Mouse (Mus musculus): Measurements from ENCODE around the gene Theg. TPM values are rescaled to one million over a fixed set of nuclear protein-coding genes. Genes with fewer than 3 reads are reported as not detected.

Gene Theg
- polyA plus RNA-seq, 1 experiment from 2014 or later = not detected

DNA sequence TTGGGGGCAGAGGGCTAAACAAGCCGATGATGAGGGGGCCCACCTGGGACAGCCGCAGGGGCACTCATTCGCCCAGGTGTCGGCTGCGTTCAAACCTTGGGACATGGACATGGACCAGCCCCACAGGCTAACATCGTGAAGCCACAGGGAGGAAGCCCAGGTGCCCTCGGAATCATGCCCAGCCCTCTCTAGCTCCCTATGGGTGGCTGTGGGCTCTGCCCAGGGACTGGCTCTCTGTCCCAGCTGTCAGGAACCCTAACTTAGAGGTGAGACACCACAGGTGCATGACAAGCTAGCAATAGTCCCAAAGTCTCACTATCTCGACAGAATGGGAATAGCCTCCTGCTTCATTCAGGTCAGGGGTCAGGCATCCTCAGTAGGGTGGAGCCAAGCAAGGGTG, 34.6 kb downstream of the Theg start:
- Histone ChIP-seq H3K4me1 (peaks cover 25% of the 10 kb centered on the region), H3K27me3 (no peaks in the 10 kb centered on the region; the same call in 1 of the 2 replicates), H3K4me2 (replicated peaks) (no peak overlapping the region), H3K9ac (no peak overlapping the region), H3K36me3 (peaks cover 28% of the 10 kb centered on the region), H3K27ac (no peak overlapping the region), H3K9me3 (replicated peaks) (no peaks in the 10 kb centered on the region), H3K4me3 (no peak overlapping the region)
- no peak for ATAC-seq (ENCODE audit: low FRiP score)
- 92% methylated on average over 8 of the region's 8 CpGs for WGBS

DNA sequence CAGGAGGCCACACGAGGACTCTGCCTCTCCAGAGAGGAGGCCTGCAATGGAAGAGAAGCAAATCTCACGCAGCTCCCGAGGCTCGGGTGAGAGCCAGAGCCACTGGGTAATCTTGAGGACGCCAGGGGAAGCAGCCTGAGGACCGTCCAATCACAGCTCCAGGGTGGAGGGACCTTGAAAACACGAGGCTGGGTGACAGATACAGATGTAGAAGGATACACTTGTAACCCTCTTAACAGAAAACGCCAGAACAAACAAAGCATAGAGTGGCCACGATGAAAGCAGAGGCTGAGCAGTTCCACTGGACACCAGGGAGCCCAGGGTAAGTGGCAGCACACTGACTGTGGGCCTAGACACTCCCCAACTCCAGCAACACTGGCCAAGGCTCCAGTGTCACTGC, 36.8 kb downstream of the Theg start:
- Histone ChIP-seq H3K27me3 (no peaks in the 10 kb centered on the region; the same call in 1 of the 2 replicates), H3K4me3 (no peak overlapping the region), H3K4me1 (peaks cover 22% of the 10 kb centered on the region), H3K4me2 (replicated peaks) (no peak overlapping the region), H3K9ac (no peak overlapping the region), H3K27ac (no peak overlapping the region), H3K9me3 (replicated peaks) (no peaks in the 10 kb centered on the region), H3K36me3 (peaks cover 50% of the 10 kb centered on the region)
- WGBS = 87% methylated on average over 9 of the region's 9 CpGs
- ATAC-seq (ENCODE audit: low FRiP score) = no peak

DNA sequence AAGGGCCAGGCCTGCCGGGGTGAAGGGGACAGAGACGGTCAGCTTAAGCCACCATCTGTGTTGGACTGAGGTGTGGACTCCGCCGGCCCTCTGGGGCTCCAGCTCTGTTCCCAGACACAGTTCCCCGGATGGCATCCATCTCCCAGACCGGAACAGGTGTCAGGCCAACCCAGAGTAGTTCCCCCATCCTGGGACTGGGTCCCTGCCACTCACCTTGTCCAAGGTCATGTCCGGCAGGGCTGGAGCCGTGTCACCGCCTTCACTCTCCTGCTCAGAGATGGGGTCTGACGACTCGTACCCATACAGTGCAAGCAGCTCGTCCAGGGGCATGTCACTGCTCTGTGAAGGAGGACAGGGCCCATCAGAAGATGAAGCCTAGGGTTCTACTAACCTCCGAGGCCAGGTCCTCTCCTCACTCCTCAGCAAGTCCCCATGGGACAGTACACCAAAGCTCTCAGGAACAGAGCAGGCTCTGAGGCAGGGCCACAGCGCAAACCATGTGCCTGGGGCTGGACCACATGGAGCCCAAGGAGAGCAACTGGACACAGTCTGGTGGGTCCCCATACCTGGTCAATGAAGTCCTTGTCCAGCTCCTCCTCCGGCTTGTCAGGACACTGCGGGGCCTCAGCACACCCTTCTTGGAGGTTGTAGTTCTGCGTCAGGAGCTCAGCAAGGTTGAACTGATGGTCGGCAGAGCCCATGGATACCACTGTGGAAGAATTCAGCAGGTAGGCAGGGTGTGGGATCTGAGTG, 38.0 kb downstream of the Theg start:
- no peak overlapping the region for H3K9ac ChIP-seq
- no peak overlapping the region for H3K4me2 ChIP-seq (replicated peaks)
- H3K27me3 ChIP-seq = no peaks in the 10 kb centered on the region
- H3K4me3 ChIP-seq = no peak overlapping the region
- ATAC-seq (ENCODE audit: low FRiP score) = no peak
- H3K27ac ChIP-seq = no peak overlapping the region
- no peaks in the 10 kb centered on the region for H3K9me3 ChIP-seq (replicated peaks)
- peaks cover 18% of the 10 kb centered on the region for H3K4me1 ChIP-seq
- H3K36me3 ChIP-seq = peaks cover 62% of the 10 kb centered on the region
- WGBS = 95% methylated on average over 18 of the region's 18 CpGs

DNA sequence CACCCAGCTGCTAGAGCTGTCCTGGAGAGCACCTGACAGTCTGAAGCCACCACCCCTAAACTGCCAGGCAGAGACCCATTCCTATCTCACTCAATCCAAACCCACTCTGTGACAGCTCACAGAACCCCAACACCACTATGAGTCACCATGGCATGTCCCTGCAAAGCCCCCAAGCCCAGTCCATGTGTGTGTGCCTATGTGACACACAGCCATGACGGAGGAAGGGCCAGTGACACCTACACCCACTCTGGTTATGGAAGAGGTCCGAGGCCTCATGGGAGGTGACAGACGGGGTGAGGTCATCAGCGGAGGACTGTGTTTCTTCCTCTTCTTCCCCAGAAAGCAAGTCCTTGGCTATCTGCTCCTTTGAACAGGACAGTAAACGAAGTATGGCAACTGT, 38.6 kb downstream of the Theg start:
- peaks cover 68% of the 10 kb centered on the region for H3K36me3 ChIP-seq
- H3K27me3 ChIP-seq = no peaks in the 10 kb centered on the region
- no peak overlapping the region for H3K4me3 ChIP-seq
- no peak overlapping the region for H3K27ac ChIP-seq
- no peak overlapping the region for H3K4me2 ChIP-seq (replicated peaks)
- H3K9ac ChIP-seq = no peak overlapping the region
- ATAC-seq (ENCODE audit: low FRiP score) = no peak
- peaks cover 12% of the 10 kb centered on the region for H3K4me1 ChIP-seq
- 92% methylated on average over 5 of the region's 5 CpGs for WGBS
- no peaks in the 10 kb centered on the region for H3K9me3 ChIP-seq (replicated peaks)

DNA sequence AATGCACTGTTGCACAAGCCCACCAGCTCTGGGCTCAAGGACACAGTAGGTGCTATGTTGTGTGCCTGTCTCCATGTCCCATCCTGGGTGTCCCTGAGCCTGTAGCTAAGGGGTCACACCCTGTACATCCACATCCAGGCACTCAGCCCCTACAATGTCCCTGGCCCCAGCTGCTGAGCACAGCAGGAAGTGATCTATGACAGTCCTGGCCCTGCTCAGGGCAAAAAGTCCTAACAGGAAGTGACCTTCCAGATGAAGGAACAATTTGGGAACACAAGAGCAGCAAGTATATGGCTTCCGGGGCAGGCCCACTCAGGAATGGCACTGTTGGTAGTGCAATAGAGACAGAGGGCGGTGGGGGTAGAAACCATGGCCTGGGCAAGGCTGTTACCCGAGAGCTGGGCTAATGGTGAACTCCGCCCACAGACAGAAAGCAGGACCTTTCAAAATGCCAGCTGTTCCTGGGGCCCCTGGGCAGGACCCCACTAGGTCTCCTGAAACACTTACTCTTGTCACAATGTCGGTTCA, 39.9 kb downstream of the Theg start:
- peaks cover 80% of the 10 kb centered on the region for H3K36me3 ChIP-seq
- 78% methylated on average over 5 of the region's 5 CpGs for WGBS
- no peaks in the 10 kb centered on the region for H3K9me3 ChIP-seq (replicated peaks)
- no peak overlapping the region for H3K9ac ChIP-seq
- H3K4me1 ChIP-seq = 0 out of 2 replicates have a peak, but pooled peaks cover under 1% of the 10 kb centered on the region
- no peak overlapping the region for H3K27ac ChIP-seq
- H3K27me3 ChIP-seq = no peaks in the 10 kb centered on the region
- no peak overlapping the region for H3K4me2 ChIP-seq (replicated peaks)
- no peak for ATAC-seq (ENCODE audit: low FRiP score)
- no peak overlapping the region for H3K4me3 ChIP-seq

DNA sequence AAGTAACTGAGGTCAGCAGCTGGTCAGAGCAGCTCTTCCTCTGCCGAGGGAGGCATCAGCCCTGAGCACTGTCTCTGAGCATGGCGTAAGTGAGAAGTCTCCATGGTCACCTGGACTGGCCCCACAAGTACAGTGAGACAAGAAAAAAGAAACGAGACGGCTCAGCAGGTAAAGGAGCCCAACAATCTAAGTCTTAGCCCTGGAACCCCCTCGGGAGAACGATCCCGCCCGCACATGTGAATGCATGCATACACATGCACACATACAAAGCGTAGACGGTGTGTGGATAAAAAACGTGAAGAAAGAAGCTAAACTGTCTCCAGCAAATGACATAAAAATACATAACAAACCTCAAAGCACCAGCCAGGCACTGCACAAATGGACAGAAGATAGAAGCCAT, 40.6 kb downstream of the Theg start:
- no peak for ATAC-seq (ENCODE audit: low FRiP score)
- Histone ChIP-seq H3K4me3 (no peak overlapping the region), H3K27me3 (no peaks in the 10 kb centered on the region), H3K4me2 (replicated peaks) (no peak overlapping the region), H3K9me3 (replicated peaks) (no peaks in the 10 kb centered on the region), H3K4me1 (no peaks in the 10 kb centered on the region), H3K9ac (no peak overlapping the region), H3K36me3 (peaks cover 87% of the 10 kb centered on the region), H3K27ac (no peak overlapping the region)
- WGBS = 94% methylated on average over 11 of the region's 11 CpGs

DNA sequence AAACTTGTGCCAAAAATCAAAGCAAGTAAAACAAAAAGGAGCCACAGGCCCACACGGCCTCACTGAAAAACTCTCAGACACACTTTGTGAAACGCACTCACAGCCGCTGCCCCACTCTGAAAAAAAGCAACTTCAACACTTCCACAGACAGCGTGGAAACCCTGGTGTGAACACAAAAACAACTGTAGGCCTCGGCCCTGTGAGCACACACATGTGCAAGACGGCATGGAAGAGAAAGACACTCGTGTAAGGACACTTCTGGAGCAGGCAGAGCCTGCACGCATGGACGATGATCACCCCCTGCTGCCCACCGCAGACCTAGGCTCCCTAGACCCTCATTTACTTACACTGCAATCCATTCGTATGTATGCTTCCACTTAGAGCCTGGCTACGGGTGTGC, 41.2 kb downstream of the Theg start:
- ATAC-seq (ENCODE audit: low FRiP score) = no peak
- H3K27ac ChIP-seq = no peak overlapping the region
- H3K4me2 ChIP-seq (replicated peaks) = no peak overlapping the region
- H3K9ac ChIP-seq = no peak overlapping the region
- H3K4me3 ChIP-seq = no peak overlapping the region
- H3K9me3 ChIP-seq (replicated peaks) = no peaks in the 10 kb centered on the region
- 92% methylated on average over 12 of the region's 12 CpGs for WGBS
- no peaks in the 10 kb centered on the region for H3K4me1 ChIP-seq
- H3K27me3 ChIP-seq = no peaks in the 10 kb centered on the region
- H3K36me3 ChIP-seq = peaks cover 93% of the 10 kb centered on the region

DNA sequence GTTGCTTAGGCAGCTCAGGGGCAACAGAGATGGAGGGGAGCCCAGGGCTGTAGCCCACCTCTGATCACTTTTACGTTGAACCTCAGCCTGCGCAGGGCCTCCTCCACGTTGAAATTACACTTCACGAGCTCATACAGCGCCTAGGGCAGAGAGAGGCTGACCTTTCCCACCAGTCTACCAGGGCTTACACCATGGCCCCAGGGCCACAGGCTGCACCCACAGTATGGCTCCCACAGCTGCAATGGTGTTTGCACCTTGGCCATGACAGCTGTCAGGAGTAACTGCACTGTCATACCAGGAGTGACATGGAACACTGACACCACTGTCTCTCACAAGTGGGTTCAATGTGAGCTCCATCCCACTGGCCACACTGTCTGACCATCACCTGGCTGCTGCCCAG, 42.5 kb downstream of the Theg start:
- no peak overlapping the region for H3K9ac ChIP-seq
- H3K4me1 ChIP-seq = no peaks in the 10 kb centered on the region
- ATAC-seq (ENCODE audit: low FRiP score) = no peak
- no peak overlapping the region for H3K4me2 ChIP-seq (replicated peaks)
- H3K27ac ChIP-seq = no peak overlapping the region
- H3K36me3 ChIP-seq = peaks cover 99% of the 10 kb centered on the region
- WGBS = 92% methylated on average over 5 of the region's 5 CpGs
- no peak overlapping the region for H3K4me3 ChIP-seq
- H3K9me3 ChIP-seq (replicated peaks) = no peaks in the 10 kb centered on the region
- H3K27me3 ChIP-seq = no peaks in the 10 kb centered on the region

DNA sequence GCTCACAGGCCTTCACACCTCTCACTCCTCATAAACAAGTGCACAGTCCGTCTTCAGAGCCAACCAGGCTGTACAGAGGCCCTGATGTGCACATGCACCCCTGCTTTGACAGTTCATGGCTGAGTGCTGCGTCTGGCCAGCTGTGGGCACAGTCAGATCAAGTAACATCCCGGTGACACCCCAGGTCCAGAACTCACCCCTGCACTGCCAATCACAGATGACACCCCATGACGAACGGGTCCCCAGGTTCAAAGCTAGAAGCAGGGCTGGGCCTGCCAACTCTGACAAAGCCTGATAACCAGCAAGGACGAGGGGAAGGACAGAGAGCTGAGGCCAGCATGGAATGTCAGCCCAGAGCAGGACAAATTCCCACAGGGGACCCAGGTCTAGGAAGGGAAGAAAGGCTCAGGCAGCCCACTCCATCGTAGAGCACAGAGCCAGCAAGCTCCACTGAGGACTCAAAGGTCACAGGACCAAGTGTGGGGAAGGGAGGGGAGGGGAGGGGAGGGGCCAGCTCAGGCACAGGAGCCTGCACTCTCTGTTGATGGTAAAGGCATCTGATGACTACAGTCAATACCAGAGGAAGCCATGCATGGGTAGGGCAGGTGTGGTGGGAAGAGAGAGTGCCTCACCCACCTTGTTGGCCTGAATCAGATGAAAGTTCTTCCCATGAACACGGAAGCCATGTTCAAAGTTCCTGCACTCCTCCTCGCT, 43.1 kb downstream of the Theg start:
- no peak for ATAC-seq (ENCODE audit: low FRiP score)
- Histone ChIP-seq H3K4me1 (no peaks in the 10 kb centered on the region), H3K36me3 (peaks cover 99% of the 10 kb centered on the region), H3K4me3 (no peak overlapping the region), H3K4me2 (replicated peaks) (no peak overlapping the region), H3K27me3 (no peaks in the 10 kb centered on the region), H3K9me3 (replicated peaks) (no peaks in the 10 kb centered on the region), H3K9ac (no peak overlapping the region), H3K27ac (no peak overlapping the region)
- 82% methylated on average over 9 of the region's 9 CpGs for WGBS

DNA sequence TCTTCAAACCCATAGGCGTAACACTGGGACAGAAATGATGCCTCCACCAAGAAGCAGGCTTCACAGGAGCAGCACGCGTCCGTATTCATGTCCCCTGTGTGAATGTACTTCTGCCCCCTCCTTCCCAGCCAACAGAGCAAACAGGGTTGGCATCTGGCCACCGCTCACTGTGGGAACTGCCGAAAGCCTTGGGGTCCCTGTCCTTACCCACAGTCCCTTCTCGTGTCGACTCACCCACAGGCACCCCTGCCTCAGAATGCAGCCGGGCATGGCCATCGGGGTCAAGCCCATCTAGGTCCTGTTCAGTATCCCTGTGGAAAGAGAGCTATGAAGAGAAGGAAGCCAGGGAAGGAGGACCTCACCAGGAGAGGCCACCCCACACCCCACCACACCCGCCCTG, 45.0 kb downstream of the Theg start:
- Histone ChIP-seq H3K27me3 (no peaks in the 10 kb centered on the region), H3K4me2 (replicated peaks) (no peak overlapping the region), H3K9me3 (replicated peaks) (no peaks in the 10 kb centered on the region), H3K4me1 (no peaks in the 10 kb centered on the region), H3K36me3 (peaks cover 95% of the 10 kb centered on the region), H3K4me3 (no peak overlapping the region), H3K27ac (no peak overlapping the region), H3K9ac (no peak overlapping the region)
- 92% methylated on average over 11 of the region's 11 CpGs for WGBS
- no peak for ATAC-seq (ENCODE audit: low FRiP score)

DNA sequence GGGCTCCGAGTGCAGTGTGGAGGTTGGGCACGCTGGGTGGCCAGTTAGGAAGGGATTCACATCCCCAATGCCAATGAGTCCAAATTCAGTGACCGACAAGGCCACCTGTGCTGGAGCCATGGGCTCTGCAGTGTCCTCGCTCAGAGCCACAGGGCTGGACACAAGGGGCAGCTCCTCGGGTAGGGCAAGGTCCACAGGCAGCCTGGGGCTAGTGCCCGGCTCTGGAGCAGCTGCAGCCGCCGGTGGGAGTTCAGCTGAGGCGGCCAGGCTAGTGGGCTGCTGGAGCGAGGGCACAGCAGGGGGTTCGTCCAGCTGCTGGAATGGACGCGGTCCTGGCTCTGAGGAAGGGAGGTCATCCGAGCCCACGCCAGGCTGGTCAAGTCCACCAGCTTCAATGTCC, 45.6 kb downstream of the Theg start:
- Histone ChIP-seq H3K27ac (no peak overlapping the region), H3K4me3 (no peak overlapping the region), H3K4me2 (replicated peaks) (no peak overlapping the region), H3K36me3 (peaks cover 88% of the 10 kb centered on the region), H3K9ac (no peak overlapping the region), H3K27me3 (no peaks in the 10 kb centered on the region), H3K4me1 (no peaks in the 10 kb centered on the region), H3K9me3 (replicated peaks) (no peaks in the 10 kb centered on the region)
- WGBS = 76% methylated on average over 15 of the region's 15 CpGs
- ATAC-seq (ENCODE audit: low FRiP score) = no peak

DNA sequence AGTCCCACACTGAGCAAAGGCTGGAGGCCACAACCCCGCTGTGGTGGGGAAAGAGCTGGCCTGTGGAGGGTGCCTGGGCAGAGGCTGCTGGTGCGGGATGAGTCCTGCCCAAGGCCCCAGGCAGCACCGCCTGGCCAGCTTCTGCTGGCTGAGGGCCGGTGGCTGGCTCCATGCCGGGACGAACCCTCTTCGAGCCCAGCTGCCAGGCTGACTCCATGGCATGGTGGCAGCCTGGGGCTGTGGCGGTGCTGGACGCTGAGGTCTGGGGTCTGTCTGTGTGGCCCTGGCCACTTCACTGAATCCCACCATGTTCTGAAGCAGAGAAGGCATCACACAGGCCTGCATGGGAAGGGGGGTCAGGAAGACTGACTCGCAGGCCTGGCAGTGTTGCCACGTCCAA, 46.4 kb downstream of the Theg start:
- Histone ChIP-seq H3K27me3 (no peaks in the 10 kb centered on the region), H3K4me1 (no peaks in the 10 kb centered on the region), H3K9me3 (replicated peaks) (no peaks in the 10 kb centered on the region), H3K9ac (0 out of 2 replicates have a peak overlapping the region, but pooled peaks have one; percentile 18), H3K4me3 (no peak overlapping the region), H3K27ac (no peak overlapping the region), H3K36me3 (peaks cover 81% of the 10 kb centered on the region), H3K4me2 (replicated peaks) (no peak overlapping the region)
- 92% methylated on average over 10 of the region's 11 CpGs for WGBS
- no peak for ATAC-seq (ENCODE audit: low FRiP score)
